Mouse (Mus musculus) CD4-positive, CD25-positive, alpha-beta regulatory T cell, adult 9 weeks (primary cell): ENCODE results near the gene Tmem198b. TPM values are rescaled to one million over a fixed set of nuclear protein-coding genes. Genes with fewer than 3 reads are reported as not detected.

ENCODE experiments used
- polyA plus RNA-seq: library from polyadenylated mRNA; unstranded; fragments of 100-300 nt; shearing (Covaris generic); gene quantifications from one replicate; pipeline ENCODE4 v1.2.1, GENCODE M21; 2017

Tmem198b gene
- 6.7 TPM for polyA plus RNA-seq

GRCm38 (mm10) chr10:128804271-128805091, at the start of gene Tmem198b:
Gene Tmem198b (minus strand): TSS chr10:128804370.

GRCm38 (mm10) chr10:128821358-128822056, 17.3 kb upstream of the Tmem198b start, which contains the start of gene Ormdl2:
Gene Ormdl2 (minus strand): TSS chr10:128821645.

GRCm38 (mm10) chr10:128817033-128817432, 12.9 kb upstream of the Tmem198b start, which contains the start of gene Sarnp:
Gene Sarnp (plus strand): TSS chr10:128817333.

GRCm38 (mm10) chr10:128803771-128804270, 349 bp downstream of the Tmem198b start, which contains the start of gene Dnajc14:
Gene Dnajc14 (plus strand): TSS chr10:128804062.

GRCm38 (mm10) chr10:128790398-128791124, 13.6 kb downstream of the Tmem198b start, which contains the start of gene Mmp19:
Gene Mmp19 (plus strand): TSS chr10:128790910.

Other genes starting within 250 kb of the Tmem198b start
- gene Pa2g4, start 238.4 kb downstream of the Tmem198b start, polyA plus RNA-seq = 43.8 TPM
- gene Erbb3, start 214.7 kb downstream of the Tmem198b start, polyA plus RNA-seq = 12.0 TPM
- gene Rps26, start 177.6 kb downstream of the Tmem198b start, polyA plus RNA-seq = 866 TPM
- gene Ikzf4, start 158.4 kb downstream of the Tmem198b start, polyA plus RNA-seq = 123 TPM
- gene Suox, start 130.3 kb downstream of the Tmem198b start, polyA plus RNA-seq = 50.8 TPM
- gene Rab5b, start 108.1 kb downstream of the Tmem198b start, polyA plus RNA-seq = 55.3 TPM
- gene Pmel, start 100.2 kb downstream of the Tmem198b start, polyA plus RNA-seq = 7.0 TPM
- 42.1 TPM for gene Cdk2, start 99.3 kb downstream of the Tmem198b start, polyA plus RNA-seq
- 777 TPM for gene Dgka, start 59.5 kb downstream of the Tmem198b start, polyA plus RNA-seq
- gene Pym1, start 56.5 kb downstream of the Tmem198b start, polyA plus RNA-seq = 41.7 TPM
- 0.12 TPM for gene Mmp19, start 13.5 kb downstream of the Tmem198b start, polyA plus RNA-seq
- 132 TPM for gene Dnajc14, start 308 bp downstream of the Tmem198b start, polyA plus RNA-seq
- gene Sarnp, start 13.0 kb upstream of the Tmem198b start, polyA plus RNA-seq = 152 TPM
- 77.1 TPM for gene Ormdl2, start 17.3 kb upstream of the Tmem198b start, polyA plus RNA-seq
- 1.4 TPM for gene Gdf11, start 87.3 kb upstream of the Tmem198b start, polyA plus RNA-seq
- gene Cd63, start 96.6 kb upstream of the Tmem198b start, polyA plus RNA-seq = 0.51 TPM
- 17.8 TPM for gene Rdh5, start 118.5 kb upstream of the Tmem198b start, polyA plus RNA-seq
- gene Bloc1s1, start 119.7 kb upstream of the Tmem198b start, polyA plus RNA-seq = 198 TPM
- gene Itga7, start 129.4 kb upstream of the Tmem198b start, polyA plus RNA-seq = 8.2 TPM
- gene Mettl7b, start 156.6 kb upstream of the Tmem198b start, polyA plus RNA-seq = not detected
- not detected for gene Olfr9, start 185.1 kb upstream of the Tmem198b start, polyA plus RNA-seq
- gene Olfr763, start 206.4 kb upstream of the Tmem198b start, polyA plus RNA-seq = not detected
- not detected for gene Olfr764-ps1, start 235.5 kb upstream of the Tmem198b start, polyA plus RNA-seq
- gene Olfr765, start 245.6 kb upstream of the Tmem198b start, polyA plus RNA-seq = not detected